Mouse (Mus musculus): ENCODE measurements around the gene Arl9. TPM values are rescaled to one million over a fixed set of nuclear protein-coding genes. Genes with fewer than 3 reads are reported as not detected.

The Arl9 gene
- polyA plus RNA-seq, 1 experiment from 2014 or later, result not detected

DNA sequence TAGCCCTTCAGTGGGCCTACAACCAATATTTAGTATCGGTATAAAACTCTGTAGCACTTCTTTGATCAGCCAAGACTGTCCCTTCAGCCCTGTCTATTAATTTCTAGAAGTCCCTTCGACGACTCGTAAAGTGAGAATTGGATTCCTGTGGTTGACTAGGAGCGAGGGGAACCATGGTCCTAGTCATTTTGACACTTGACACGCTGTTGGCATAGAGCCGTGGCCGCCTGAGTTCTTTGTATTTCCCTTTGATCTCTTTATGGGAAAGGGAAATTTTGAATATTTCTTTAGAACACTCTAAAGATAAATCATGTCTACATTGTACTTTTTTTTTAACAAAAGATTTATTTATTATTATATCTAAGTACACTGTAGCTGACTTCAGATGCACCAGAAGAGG, 28.1 kb upstream of the Arl9 start:
- Histone ChIP-seq H3K4me1 (replicated peaks; ENCODE audit: control insufficient read depth, insufficient read depth) (no peaks in the 10 kb centered on the region; the same call in 1 of the 2 replicates), H3K36me3 (ENCODE audit: control insufficient read depth, insufficient read depth, low read length) (peaks cover 8% of the 10 kb centered on the region), H3K27me3 (ENCODE audit: control insufficient read depth, insufficient read depth, low read length) (no peaks in the 10 kb centered on the region), H3K27ac (replicated peaks) (no peak overlapping the region), H3K9ac (ENCODE audit: low read length) (no peak overlapping the region), H3K4me3 (ENCODE audit: low read depth, low read length) (peak overlapping the region; percentile 93), H3K4me2 (replicated peaks; ENCODE audit: low read depth) (peak overlapping the region; percentile 74), H3K9me3 (ENCODE audit: control insufficient read depth, low read length) (no peaks in the 10 kb centered on the region)
- no peak for ATAC-seq (ENCODE audit: low FRiP score, low TSS enrichment)
- DNase-seq (ENCODE audit: low spot score), result no peak
- TF ChIP-seq EP300 (optimal IDR thresholded peaks at IDR 0.05), result no peak
- 83% methylated on average over 8 of the region's 8 CpGs for WGBS

DNA sequence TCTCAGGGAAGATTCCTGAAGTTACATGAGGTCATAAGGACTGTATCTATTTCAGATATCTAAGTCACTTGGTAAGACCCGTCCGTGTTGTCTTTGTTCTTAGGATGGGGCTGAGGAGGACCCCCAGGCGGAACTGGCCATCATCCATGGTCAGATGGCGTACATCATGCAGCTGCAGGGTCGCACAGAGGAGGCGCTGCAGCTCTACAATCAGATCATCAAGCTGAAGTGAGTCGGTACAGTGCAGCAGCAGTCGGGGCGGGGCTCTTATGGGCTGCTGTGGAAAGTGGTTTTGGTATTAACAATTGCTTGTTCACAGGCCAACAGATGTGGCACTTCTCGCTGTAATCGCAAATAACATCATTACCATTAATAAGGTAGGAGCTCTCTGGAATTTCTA, 19.8 kb upstream of the Arl9 start:
- Histone ChIP-seq H3K4me1 (replicated peaks; ENCODE audit: control insufficient read depth, insufficient read depth) (no peaks in the 10 kb centered on the region), H3K36me3 (ENCODE audit: control insufficient read depth, insufficient read depth, low read length) (peaks cover 37% of the 10 kb centered on the region), H3K4me2 (replicated peaks; ENCODE audit: low read depth) (no peak overlapping the region), H3K9ac (ENCODE audit: low read length) (no peak overlapping the region), H3K27me3 (ENCODE audit: control insufficient read depth, insufficient read depth, low read length) (no peaks in the 10 kb centered on the region), H3K9me3 (ENCODE audit: control insufficient read depth, low read length) (no peaks in the 10 kb centered on the region), H3K27ac (replicated peaks) (no peak overlapping the region), H3K4me3 (ENCODE audit: low read depth, low read length) (no peak overlapping the region)
- 94% methylated on average over 11 of the region's 11 CpGs for WGBS
- TF ChIP-seq CTCF (IDR thresholded peaks at IDR 0.05; ENCODE audit: low read depth) (0 out of 2 replicates have a peak, but pooled peaks have one; percentile 4), EP300 (optimal IDR thresholded peaks at IDR 0.05) (no peak)
- DNase-seq (ENCODE audit: low spot score) (no peak), ATAC-seq (ENCODE audit: low FRiP score, low TSS enrichment) (no peak)

DNA sequence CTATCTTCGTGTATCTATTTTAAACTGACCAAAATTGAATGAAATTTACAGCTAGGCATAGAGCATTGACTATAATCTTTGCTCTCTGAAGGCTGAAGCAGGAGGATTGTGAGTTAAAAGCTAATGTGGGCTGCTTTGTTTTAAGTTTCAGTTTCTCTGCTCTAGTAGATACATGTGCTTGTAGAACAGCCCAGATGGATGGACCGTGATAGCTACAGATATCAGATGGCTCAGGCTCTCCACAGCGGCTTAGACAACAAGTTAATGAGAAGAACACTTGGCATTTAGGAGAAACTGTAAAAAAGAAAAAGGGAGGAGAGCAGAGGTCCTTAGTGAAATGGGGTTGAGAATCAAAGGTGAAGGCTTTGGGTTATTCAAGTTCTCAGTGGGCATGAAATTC, 13.1 kb upstream of the Arl9 start:
- Histone ChIP-seq H3K27me3 (ENCODE audit: control insufficient read depth, insufficient read depth, low read length) (no peaks in the 10 kb centered on the region), H3K36me3 (ENCODE audit: control insufficient read depth, insufficient read depth, low read length) (peaks cover 39% of the 10 kb centered on the region), H3K9me3 (ENCODE audit: control insufficient read depth, low read length) (no peaks in the 10 kb centered on the region), H3K4me2 (replicated peaks; ENCODE audit: low read depth) (no peak overlapping the region), H3K9ac (ENCODE audit: low read length) (no peak overlapping the region), H3K4me1 (replicated peaks; ENCODE audit: control insufficient read depth, insufficient read depth) (no peaks in the 10 kb centered on the region), H3K4me3 (ENCODE audit: low read depth, low read length) (no peak overlapping the region), H3K27ac (replicated peaks) (no peak overlapping the region)
- TF ChIP-seq EP300 (optimal IDR thresholded peaks at IDR 0.05) (no peak), CTCF (IDR thresholded peaks at IDR 0.05; ENCODE audit: low read depth) (no peak)
- ATAC-seq (ENCODE audit: low FRiP score, low TSS enrichment), result no peak
- no peak for DNase-seq (ENCODE audit: low spot score)
- 92% methylated on average over 3 of the region's 3 CpGs for WGBS

DNA sequence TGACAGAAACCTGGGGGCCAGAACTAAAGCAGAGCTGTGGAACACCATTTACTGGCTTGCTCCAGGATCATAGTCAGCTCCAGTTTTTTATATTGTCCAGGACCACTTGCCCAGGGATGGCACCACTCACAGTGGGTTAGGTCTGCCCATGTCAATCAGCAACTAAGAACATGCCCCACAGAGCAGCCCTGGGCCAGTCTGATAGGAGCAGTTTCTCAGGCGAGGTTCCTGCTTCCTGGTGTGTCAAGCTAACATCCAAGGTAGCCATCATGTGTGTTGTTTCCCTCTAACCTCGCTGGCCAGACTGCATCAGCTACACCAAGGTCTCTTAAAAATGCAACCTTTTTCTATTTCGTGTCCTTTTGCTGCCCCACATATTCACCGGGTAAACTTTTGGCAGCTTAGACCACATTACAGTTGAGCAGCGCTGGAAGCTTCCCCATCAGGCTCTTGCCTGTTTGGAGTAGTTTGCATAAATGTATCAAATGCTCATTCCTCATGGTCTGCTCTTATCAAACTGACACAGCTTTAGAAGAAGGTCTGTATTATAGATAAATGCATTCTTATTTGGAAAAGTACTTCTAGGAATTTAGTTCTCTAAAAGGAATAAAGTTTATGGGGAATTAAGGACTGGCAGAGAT, 10.6 kb upstream of the Arl9 start:
- H3K9ac ChIP-seq (ENCODE audit: low read length), result no peak overlapping the region
- 92% methylated on average over 5 of the region's 5 CpGs for WGBS
- no peak overlapping the region for H3K4me2 ChIP-seq (replicated peaks; ENCODE audit: low read depth)
- H3K27me3 ChIP-seq (ENCODE audit: control insufficient read depth, insufficient read depth, low read length), result no peaks in the 10 kb centered on the region
- H3K36me3 ChIP-seq (ENCODE audit: control insufficient read depth, insufficient read depth, low read length), result peaks cover 35% of the 10 kb centered on the region
- H3K27ac ChIP-seq (replicated peaks), result no peak overlapping the region
- H3K9me3 ChIP-seq (ENCODE audit: control insufficient read depth, low read length), result no peaks in the 10 kb centered on the region
- no peaks in the 10 kb centered on the region for H3K4me1 ChIP-seq (replicated peaks; ENCODE audit: control insufficient read depth, insufficient read depth)
- no peak overlapping the region for H3K4me3 ChIP-seq (ENCODE audit: low read depth, low read length)
- ATAC-seq (ENCODE audit: low FRiP score, low TSS enrichment) (no peak), DNase-seq (ENCODE audit: low spot score) (no peak)
- TF ChIP-seq EP300 (optimal IDR thresholded peaks at IDR 0.05), result no peak
- no peak for TF ChIP-seq CTCF (IDR thresholded peaks at IDR 0.05; ENCODE audit: low read depth)

DNA sequence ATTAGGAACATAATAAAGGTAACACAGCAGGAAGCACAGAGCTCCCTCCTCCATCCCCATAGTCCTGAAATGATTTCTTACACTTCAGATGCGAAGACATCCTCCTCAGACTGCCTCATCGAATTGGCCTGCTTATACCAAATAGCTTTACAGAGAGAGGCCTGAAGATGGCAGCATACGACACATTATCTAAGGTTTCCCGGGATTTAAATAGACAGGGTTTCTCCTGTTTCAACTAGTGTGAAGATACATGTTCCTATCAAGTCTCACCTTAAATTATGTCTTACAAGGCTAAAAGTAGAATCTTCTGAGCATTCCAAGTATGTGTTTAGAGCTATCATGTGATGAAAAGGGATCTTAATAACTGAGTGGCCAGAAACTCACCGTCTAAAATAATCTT, 5.4 kb upstream of the Arl9 start:
- no peaks in the 10 kb centered on the region for H3K27me3 ChIP-seq (ENCODE audit: control insufficient read depth, insufficient read depth, low read length)
- no peak overlapping the region for H3K4me3 ChIP-seq (ENCODE audit: low read depth, low read length)
- H3K4me1 ChIP-seq (replicated peaks; ENCODE audit: control insufficient read depth, insufficient read depth), result no peaks in the 10 kb centered on the region
- no peak overlapping the region for H3K9ac ChIP-seq (ENCODE audit: low read length)
- 45% methylated on average over 5 of the region's 5 CpGs for WGBS
- ATAC-seq (ENCODE audit: low FRiP score, low TSS enrichment) (no peak), DNase-seq (ENCODE audit: low spot score) (peak; percentile 20)
- H3K36me3 ChIP-seq (ENCODE audit: control insufficient read depth, insufficient read depth, low read length), result peaks cover 23% of the 10 kb centered on the region
- H3K4me2 ChIP-seq (replicated peaks; ENCODE audit: low read depth), result no peak overlapping the region
- peak; percentile 76 for TF ChIP-seq CTCF (IDR thresholded peaks at IDR 0.05; ENCODE audit: low read depth)
- no peak for TF ChIP-seq EP300 (optimal IDR thresholded peaks at IDR 0.05)
- no peaks in the 10 kb centered on the region for H3K9me3 ChIP-seq (ENCODE audit: control insufficient read depth, low read length)
- no peak overlapping the region for H3K27ac ChIP-seq (replicated peaks)

DNA sequence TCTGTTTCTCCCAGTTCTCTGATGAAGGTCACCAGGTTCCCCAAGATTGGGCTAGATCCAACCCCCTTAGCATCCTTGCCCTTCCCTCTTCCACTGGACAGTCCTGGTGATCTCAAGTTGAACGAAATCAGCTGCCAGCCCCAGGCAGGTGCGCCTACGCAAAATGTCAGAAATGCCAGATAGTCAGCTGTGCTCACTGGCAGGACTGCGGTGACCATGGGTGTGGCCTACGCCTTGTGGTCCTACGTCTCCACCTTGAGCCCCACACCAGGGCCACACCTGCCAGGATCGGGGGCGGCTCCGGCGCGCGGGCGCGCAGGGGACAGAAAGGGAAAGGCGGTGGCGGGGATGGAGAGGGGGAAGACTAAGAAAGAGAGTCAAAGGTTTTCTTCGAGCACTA, 2.7 kb upstream of the Arl9 start:
- DNase-seq (ENCODE audit: low spot score) (no peak), ATAC-seq (ENCODE audit: low FRiP score, low TSS enrichment) (no peak)
- Histone ChIP-seq H3K36me3 (ENCODE audit: control insufficient read depth, insufficient read depth, low read length) (peaks cover 12% of the 10 kb centered on the region), H3K4me3 (ENCODE audit: low read depth, low read length) (no peak overlapping the region), H3K9ac (ENCODE audit: low read length) (no peak overlapping the region), H3K27ac (replicated peaks) (no peak overlapping the region), H3K4me2 (replicated peaks; ENCODE audit: low read depth) (no peak overlapping the region), H3K27me3 (ENCODE audit: control insufficient read depth, insufficient read depth, low read length) (no peaks in the 10 kb centered on the region), H3K9me3 (ENCODE audit: control insufficient read depth, low read length) (no peaks in the 10 kb centered on the region), H3K4me1 (replicated peaks; ENCODE audit: control insufficient read depth, insufficient read depth) (no peaks in the 10 kb centered on the region)
- WGBS, result 91% methylated on average over 17 of the region's 17 CpGs
- TF ChIP-seq CTCF (IDR thresholded peaks at IDR 0.05; ENCODE audit: low read depth) (no peak), EP300 (optimal IDR thresholded peaks at IDR 0.05) (no peak)
